Mouse (Mus musculus): ENCODE measurements around the gene Foxj2. TPM values are rescaled to one million over a fixed set of nuclear protein-coding genes. Genes with fewer than 3 reads are reported as not detected.

Foxj2 gene
- polyA plus RNA-seq (2012; ENCODE audit: low replicate concordance) = 44.4 and 63.1 TPM in 2 replicates

DNA sequence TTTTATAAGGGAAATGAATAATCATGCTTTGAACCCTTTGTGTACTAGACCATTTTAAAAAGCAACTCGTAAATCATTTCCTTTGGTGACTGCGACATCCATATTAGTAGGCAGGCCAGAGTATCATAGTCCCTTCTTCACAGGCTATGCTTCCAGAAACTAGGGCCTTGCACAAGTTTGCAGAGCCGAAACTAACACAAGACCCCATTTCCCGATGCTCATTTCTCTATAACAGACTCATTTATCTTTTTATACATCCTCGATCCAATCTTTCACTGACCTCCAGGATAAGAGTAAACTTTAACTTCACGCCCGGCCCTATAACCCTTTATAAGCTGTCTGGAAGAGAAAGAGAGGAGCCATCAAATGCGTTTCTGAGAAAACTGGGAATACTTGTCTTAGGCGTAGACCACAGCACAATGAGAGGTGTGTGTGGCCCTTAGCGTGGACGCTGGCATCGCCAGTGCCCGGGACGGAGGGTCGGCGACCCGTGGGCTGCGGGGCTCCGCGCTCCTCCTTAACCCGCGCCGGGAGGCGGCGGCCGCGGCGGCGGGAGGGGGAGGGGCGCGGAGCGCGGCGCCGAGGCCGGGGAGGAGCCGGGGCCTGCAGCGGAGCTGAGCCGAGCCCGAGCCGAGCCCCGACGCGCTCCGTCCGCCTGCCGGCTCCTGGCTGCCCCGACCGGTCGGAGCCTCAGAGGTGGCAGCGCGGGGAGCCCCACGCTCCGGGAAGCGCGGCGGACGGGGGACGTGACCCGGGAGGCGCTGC is at the start of gene Foxj2:
Gene Foxj2 (plus strand): TSS at position 609 of the 765 bp plus-strand sequence.

DNA sequence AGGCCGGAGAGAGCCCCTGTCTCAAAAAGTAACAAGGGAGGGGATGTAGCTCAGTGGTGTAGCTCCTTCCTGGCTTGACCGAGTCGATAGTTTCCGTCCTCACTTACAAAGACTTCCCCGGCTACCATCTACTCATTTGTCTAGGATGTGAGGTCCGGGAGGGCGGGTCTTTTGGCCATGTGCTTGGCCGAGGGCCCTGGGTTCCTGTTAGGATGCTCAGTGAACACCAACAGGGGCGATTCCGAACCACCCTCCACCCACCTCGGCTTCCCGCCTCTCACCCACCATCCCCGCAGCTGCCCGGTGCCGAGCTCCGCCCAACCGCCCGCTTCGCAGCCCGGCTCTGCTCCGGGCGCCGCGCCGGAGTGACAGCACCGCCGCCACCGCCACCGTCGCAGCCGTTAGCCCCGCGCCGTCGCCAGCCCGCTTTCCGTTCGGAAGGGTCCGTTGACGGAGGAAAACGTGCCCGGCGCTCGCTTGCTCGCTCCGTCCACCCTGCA is 18.4 kb upstream of the Foxj2 start, which contains the start of gene Slc2a3:
Gene Slc2a3 (minus strand): TSS at position 340 of the 500 bp plus-strand sequence.

DNA sequence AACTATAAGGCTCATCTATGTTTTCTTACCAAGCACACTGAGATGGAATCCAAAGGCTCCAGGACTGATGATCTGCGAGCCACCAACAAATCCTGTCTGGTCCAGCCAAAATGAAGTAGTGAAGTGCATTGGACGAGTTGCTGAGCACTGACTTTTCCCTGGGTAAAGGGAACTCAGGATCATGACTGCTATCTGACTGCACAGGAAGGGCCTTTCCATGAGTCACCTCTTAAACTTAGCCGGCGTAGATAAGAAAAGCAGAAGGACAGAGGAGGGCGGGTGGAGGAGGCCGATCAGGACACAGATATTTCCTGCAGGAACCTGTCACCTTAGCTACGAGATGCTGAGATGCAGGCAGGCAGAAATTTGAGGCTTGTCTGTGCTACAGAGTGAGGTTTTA is 36.2 kb downstream of the Foxj2 start, which contains the start of gene C3ar1:
Gene C3ar1 (minus strand): TSS at position 207 of the 400 bp plus-strand sequence.

DNA sequence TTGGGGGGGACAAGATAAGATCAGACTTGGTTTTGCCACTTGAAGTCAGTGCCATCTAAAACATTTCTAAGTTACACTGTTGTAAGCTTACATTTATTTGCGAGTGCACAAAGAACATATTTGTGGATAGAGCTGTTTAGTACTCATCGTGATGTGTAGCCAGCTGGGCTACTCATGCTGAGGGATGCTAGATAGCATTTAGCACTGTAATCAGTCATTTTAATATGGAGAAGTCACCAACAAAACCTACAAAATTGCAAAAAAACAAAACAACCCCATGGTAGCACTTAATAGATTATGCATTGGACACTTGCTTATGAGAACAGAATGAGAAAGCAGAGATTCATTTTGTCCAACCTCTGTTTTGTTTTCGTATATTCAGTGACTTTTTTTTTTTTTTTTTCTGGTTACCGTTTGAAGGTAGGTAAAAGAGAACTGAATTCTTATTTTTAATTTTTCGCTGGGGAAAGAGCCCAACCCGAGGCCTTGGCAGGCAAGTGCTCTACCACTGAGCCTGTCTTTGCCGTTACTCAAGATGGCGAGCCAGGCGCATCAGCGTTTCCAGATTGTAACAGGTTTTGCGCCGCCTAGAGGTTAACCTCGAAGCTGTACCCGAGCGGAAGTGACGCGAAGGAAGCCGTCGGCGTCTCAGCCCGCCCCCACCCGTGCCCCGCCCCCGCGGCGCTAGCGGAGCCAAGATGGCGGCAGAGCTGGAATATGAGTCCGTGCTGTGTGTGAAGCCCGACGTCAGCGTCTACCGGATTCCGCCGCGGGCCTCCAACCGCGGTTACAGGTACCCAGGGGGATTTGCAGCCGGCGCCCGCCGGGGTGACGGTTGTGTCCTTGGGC is 54.4 kb downstream of the Foxj2 start, which contains the start of gene Necap1:
Gene Necap1 (plus strand): TSS at position 604 of the 849 bp plus-strand sequence.

Other genes starting within 250 kb of the Foxj2 start
- 0.73 and 1.7 TPM in 2 replicates for gene Apobec1, start 217.5 kb upstream of the Foxj2 start, polyA plus RNA-seq (2012; ENCODE audit: low replicate concordance)
- 1.2 and 9.1 TPM in 2 replicates for gene Gdf3, start 209.8 kb upstream of the Foxj2 start, polyA plus RNA-seq (2012; ENCODE audit: low replicate concordance)
- not detected in 2 replicates for gene Dppa3, start 193.5 kb upstream of the Foxj2 start, polyA plus RNA-seq (2012; ENCODE audit: low replicate concordance)
- 0.12 TPM in 1 of 2 replicates, not detected in the other for gene Nanog, start 112.4 kb upstream of the Foxj2 start, polyA plus RNA-seq (2012; ENCODE audit: low replicate concordance)
- 9.0 and 24.9 TPM in 2 replicates for gene Slc2a3, start 18.3 kb upstream of the Foxj2 start, polyA plus RNA-seq (2012; ENCODE audit: low replicate concordance)
- 0.03 TPM in 1 of 2 replicates, not detected in the other for gene C3ar1, start 36.2 kb downstream of the Foxj2 start, polyA plus RNA-seq (2012; ENCODE audit: low replicate concordance)
- gene Necap1, start 54.6 kb downstream of the Foxj2 start, polyA plus RNA-seq (2012; ENCODE audit: low replicate concordance) = 11.0 and 14.8 TPM in 2 replicates
- gene Clec4a1, start 101.9 kb downstream of the Foxj2 start, polyA plus RNA-seq (2012; ENCODE audit: low replicate concordance) = 0.78 and 1.4 TPM in 2 replicates
- 1.7 TPM in 1 of 2 replicates, not detected in the other for gene Clec4a3, start 132.6 kb downstream of the Foxj2 start, polyA plus RNA-seq (2012; ENCODE audit: low replicate concordance)
- not detected in 2 replicates for gene Clec4a4, start 170.5 kb downstream of the Foxj2 start, polyA plus RNA-seq (2012; ENCODE audit: low replicate concordance)
- gene Clec4b1, start 230.0 kb downstream of the Foxj2 start, polyA plus RNA-seq (2012; ENCODE audit: low replicate concordance) = not detected in 2 replicates